Mouse (Mus musculus): ENCODE data around the gene Clmp. TPM values are rescaled to one million over a fixed set of nuclear protein-coding genes. Genes with fewer than 3 reads are reported as not detected.
A peak's percentile ranks its signal among the peaks of the same experiment; 100 is the strongest.

Gene Clmp
- total RNA-seq (2014; rRNA removed) (66.0 and 79.5 TPM in 2 replicates), polyA plus RNA-seq (2015; fragmentation: Nextera tagmentation; extraction: Ambion mirVana) (42.3 and 43.3 TPM in 2 replicates)

DNA sequence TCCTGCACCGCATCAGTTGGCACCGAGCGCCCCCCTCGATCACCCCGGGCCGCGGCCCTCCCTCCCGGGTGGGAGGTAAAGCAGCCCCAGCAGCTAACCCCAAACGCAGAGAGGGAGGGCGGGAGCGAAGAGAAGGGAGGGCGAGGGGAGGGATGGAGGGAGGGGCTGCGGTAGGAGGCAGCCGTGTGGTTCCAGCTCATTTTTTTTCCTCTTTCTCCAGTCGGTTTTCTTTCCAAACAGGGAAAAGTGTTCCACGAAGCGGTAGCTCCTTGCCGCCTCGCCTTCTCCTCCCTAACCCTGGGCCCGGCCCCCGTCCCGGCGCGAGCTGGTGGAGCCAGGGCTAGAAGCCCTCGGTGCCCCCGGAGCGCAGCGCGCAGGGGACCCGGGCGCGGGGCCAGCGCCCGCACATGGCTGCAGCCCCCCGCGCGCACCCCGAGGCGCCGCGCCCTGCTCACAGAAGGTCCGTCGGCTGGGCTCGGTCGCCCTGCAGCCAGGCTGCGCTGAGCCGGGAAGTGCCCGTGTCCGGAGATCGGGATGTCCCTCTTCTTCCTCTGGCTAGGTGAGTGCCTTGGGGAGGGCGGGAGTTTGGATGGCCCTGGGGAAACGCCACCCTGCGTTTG, at the start of gene Clmp:
Gene Clmp, plus strand, starts transcription at position 162 of the 620 bp plus-strand sequence.
- H3K4me2 ChIP-seq (ENCODE audit: low read depth, low read length), result peak within 1 kb of the TSS; percentile 86
- no peak; the same call in 1 of the 2 replicates for TF ChIP-seq CTCF (IDR thresholded peaks at IDR 0.05; ENCODE audit: low read depth)
- no peaks in the 10 kb centered on the region for H3K36me3 ChIP-seq (ENCODE audit: insufficient read depth, low read length)
- under 1% methylated on average over 50 of the region's 53 CpGs for WGBS
- DNase-seq (ENCODE audit: low spot score) (peak; percentile 70), ATAC-seq (peak; percentile 79)
- no peaks in the 10 kb centered on the region for H3K9me3 ChIP-seq (ENCODE audit: low read length)
- 0 out of 2 replicates have a peak, but pooled peaks cover 7% of the 10 kb centered on the region for H3K4me1 ChIP-seq (ENCODE audit: insufficient read depth, low read length)
- no peaks in the 10 kb centered on the region for H3K27me3 ChIP-seq (ENCODE audit: insufficient read depth, low read length)
- H3K9ac ChIP-seq (replicated peaks; ENCODE audit: low read length), result peak within 1 kb of the TSS; percentile 79
- H3K4me3 ChIP-seq (ENCODE audit: low read length), result peak within 1 kb of the TSS; percentile 58
- peak within 1 kb of the TSS; percentile 93 for H3K27ac ChIP-seq

DNA sequence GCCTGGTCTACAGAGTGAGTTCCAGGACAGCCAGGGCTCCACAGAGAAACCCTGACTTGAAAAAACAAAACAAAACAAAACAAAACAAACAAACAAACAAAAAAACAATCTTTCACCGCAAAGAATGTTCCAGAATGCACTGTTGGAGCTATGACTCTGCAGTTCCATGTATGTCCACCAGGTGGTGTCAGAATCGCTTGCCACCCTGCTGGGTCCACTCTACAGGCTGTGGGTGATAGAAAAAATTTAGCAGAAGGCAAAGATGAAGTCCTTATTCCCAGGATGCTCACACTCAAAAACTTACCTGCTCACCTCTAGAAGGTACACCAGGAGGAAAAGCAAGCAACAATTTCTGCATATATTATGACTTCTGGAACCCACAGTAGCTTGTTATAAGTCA, 49.7 kb upstream of the Clmp start:
- peaks cover 6% of the 10 kb centered on the region for H3K4me1 ChIP-seq (ENCODE audit: insufficient read depth, low read length)
- ATAC-seq (peak; percentile 46; the same call in 1 of the 2 replicates), DNase-seq (ENCODE audit: low spot score) (peak; percentile 84)
- no peaks in the 10 kb centered on the region for H3K27me3 ChIP-seq (ENCODE audit: insufficient read depth, low read length)
- no peaks in the 10 kb centered on the region for H3K9me3 ChIP-seq (ENCODE audit: low read length)
- no peak overlapping the region for H3K4me3 ChIP-seq (ENCODE audit: low read length)
- 14% methylated on average over 2 of the region's 2 CpGs for WGBS
- no peak overlapping the region for H3K27ac ChIP-seq
- H3K36me3 ChIP-seq (ENCODE audit: insufficient read depth, low read length), result no peaks in the 10 kb centered on the region
- H3K9ac ChIP-seq (replicated peaks; ENCODE audit: low read length), result no peak overlapping the region
- no peak overlapping the region for H3K4me2 ChIP-seq (ENCODE audit: low read depth, low read length)
- TF ChIP-seq CTCF (IDR thresholded peaks at IDR 0.05; ENCODE audit: low read depth), result peak; percentile 97

DNA sequence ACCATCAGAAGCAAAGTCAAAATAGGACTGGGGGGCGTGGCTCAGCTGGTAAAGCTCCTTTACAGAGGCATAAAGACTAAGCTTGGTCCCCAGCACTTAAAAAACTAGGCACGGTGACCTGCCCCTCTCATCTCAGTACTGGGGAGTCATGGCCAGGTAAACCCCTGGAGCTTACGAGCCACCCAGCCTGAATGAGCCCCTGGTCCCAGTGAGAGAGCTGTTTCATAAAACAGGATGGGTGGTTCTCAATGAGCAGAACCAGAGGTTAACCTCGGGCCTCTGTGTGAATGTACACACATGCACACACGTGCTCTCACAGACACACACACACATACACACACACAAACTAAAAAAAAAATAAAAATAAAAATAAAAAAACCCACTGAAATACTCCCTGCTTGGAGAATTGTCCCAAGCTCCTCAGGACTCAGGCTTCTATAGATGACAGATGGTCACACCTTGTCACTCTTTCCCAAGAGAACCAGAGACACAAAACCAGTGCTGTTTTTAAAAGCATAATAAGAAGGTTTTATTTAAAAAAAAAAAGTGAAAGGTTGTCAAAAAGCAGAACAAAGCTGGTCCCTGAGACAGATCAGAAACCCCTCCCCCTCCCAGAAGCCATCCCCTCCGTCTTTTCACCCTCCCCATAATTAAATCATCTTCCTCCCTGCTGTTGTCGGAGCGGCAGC, 47.9 kb upstream of the Clmp start:
- H3K27ac ChIP-seq, result peak overlapping the region; percentile 74
- no peak for DNase-seq (ENCODE audit: low spot score)
- 31% methylated on average over 8 of the region's 8 CpGs for WGBS
- TF ChIP-seq CTCF (IDR thresholded peaks at IDR 0.05; ENCODE audit: low read depth), result no peak
- H3K4me3 ChIP-seq (ENCODE audit: low read length), result peak overlapping the region; percentile 26
- H3K4me2 ChIP-seq (ENCODE audit: low read depth, low read length), result peak overlapping the region; percentile 60
- H3K4me1 ChIP-seq (ENCODE audit: insufficient read depth, low read length), result peaks cover 6% of the 10 kb centered on the region
- H3K9me3 ChIP-seq (ENCODE audit: low read length), result no peaks in the 10 kb centered on the region
- H3K36me3 ChIP-seq (ENCODE audit: insufficient read depth, low read length), result no peaks in the 10 kb centered on the region
- H3K9ac ChIP-seq (replicated peaks; ENCODE audit: low read length), result peak overlapping the region; percentile 37
- H3K27me3 ChIP-seq (ENCODE audit: insufficient read depth, low read length), result no peaks in the 10 kb centered on the region
- ATAC-seq, result peak; percentile 8; the same call in 1 of the 2 replicates

DNA sequence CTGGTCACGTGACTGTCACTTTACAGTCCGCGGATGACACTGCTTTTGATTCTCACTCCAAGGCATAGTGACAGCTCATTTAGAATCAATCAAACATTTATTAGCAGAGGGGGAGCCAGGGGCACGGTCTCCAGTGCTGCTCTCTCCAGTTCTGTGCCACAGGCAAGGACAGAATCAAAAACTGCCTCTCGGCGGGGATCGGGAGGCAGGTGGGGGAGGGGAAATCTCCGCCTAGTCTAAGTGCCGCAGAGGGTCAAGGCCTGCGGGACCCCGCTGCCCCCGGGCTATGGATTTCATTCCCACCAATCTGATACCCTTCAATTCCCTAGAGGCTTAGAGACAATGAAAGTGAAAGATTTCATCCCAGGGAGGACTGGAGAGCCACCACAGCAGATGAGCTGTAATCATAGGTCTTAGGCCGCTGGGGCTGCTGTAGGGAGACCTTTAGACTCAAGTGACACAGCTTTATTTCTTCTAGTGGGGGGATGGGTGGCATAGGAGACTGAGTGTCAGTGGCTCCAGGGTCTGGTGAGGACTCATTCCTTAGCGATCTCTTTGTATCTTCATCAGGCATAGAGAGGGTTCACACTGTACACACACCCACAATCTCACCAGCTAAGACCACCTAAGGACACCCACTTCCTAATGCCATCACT, 47.2 kb upstream of the Clmp start:
- peak overlapping the region; percentile 26 for H3K4me3 ChIP-seq (ENCODE audit: low read length)
- TF ChIP-seq CTCF (IDR thresholded peaks at IDR 0.05; ENCODE audit: low read depth), result no peak
- peak overlapping the region; percentile 37 for H3K9ac ChIP-seq (replicated peaks; ENCODE audit: low read length)
- H3K36me3 ChIP-seq (ENCODE audit: insufficient read depth, low read length), result no peaks in the 10 kb centered on the region
- 4% methylated on average over 14 of the region's 14 CpGs for WGBS
- peak; percentile 83 for ATAC-seq
- no peaks in the 10 kb centered on the region for H3K9me3 ChIP-seq (ENCODE audit: low read length)
- peaks cover 6% of the 10 kb centered on the region for H3K4me1 ChIP-seq (ENCODE audit: insufficient read depth, low read length)
- no peaks in the 10 kb centered on the region for H3K27me3 ChIP-seq (ENCODE audit: insufficient read depth, low read length)
- peak; percentile 77 for DNase-seq (ENCODE audit: low spot score)
- peak overlapping the region; percentile 60 for H3K4me2 ChIP-seq (ENCODE audit: low read depth, low read length)
- peak overlapping the region; percentile 74 for H3K27ac ChIP-seq

DNA sequence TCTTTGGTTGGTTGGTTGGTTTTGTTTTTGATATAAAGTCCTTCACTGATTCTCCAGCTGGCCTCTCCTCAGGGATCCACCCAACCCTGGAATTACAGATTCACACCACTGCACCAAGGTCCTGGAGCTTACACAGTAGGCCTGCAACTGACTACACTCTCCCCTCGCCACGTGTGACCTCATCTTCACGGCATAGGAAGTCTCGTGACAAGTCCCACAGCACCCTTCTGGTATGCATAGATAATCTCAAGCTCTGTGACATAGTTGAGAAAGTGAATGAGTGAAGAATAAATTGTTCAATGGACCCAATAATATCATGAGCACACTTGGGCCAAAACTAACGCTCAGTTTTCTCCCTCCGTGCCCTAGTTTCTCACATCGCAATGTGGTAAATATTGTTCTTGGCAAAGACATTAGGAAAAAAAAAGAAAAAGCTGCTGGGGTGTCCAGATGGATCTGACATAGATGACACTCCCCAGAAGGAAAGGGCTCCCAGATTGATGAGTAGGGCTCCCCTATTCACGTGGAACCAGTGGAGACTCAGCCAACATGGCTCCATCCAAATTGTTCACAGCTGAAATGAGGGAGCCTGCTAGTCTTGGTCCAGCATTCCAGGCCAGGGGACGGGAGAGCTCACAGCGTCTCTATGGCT, 46.1 kb upstream of the Clmp start:
- 62% methylated on average over 10 of the region's 10 CpGs for WGBS
- H3K36me3 ChIP-seq (ENCODE audit: insufficient read depth, low read length), result no peaks in the 10 kb centered on the region
- no peak overlapping the region for H3K27ac ChIP-seq
- H3K9ac ChIP-seq (replicated peaks; ENCODE audit: low read length), result no peak overlapping the region
- no peak overlapping the region for H3K4me2 ChIP-seq (ENCODE audit: low read depth, low read length)
- ATAC-seq (no peak), DNase-seq (ENCODE audit: low spot score) (no peak)
- H3K27me3 ChIP-seq (ENCODE audit: insufficient read depth, low read length), result no peaks in the 10 kb centered on the region
- TF ChIP-seq CTCF (IDR thresholded peaks at IDR 0.05; ENCODE audit: low read depth), result no peak
- H3K9me3 ChIP-seq (ENCODE audit: low read length), result no peaks in the 10 kb centered on the region
- H3K4me3 ChIP-seq (ENCODE audit: low read length), result no peak overlapping the region
- H3K4me1 ChIP-seq (ENCODE audit: insufficient read depth, low read length), result peaks cover 6% of the 10 kb centered on the region

DNA sequence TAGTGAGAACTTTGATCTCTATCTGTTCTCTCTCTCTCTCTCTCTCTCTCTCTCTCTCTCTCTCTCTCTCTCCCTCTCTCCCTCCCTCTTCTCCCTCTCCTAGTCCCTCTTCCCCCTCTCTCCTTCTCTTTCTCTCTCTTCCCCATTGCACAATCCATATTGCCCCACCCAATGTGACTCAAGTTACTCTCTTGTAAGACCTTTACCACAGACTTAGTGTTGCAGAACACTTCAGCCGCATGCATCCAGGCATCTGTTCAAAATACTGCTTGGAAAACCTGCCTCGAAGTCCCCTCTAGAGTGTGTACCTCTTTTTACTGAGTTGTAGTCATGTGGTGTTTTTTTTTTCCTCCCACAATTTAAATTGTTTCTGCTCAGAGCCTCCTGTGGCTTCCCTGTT, 44.4 kb upstream of the Clmp start:
- TF ChIP-seq CTCF (IDR thresholded peaks at IDR 0.05; ENCODE audit: low read depth), result no peak
- no peaks in the 10 kb centered on the region for H3K36me3 ChIP-seq (ENCODE audit: insufficient read depth, low read length)
- no peak overlapping the region for H3K4me2 ChIP-seq (ENCODE audit: low read depth, low read length)
- H3K9me3 ChIP-seq (ENCODE audit: low read length), result no peaks in the 10 kb centered on the region
- H3K27me3 ChIP-seq (ENCODE audit: insufficient read depth, low read length), result no peaks in the 10 kb centered on the region
- ATAC-seq, result no peak
- no peak overlapping the region for H3K27ac ChIP-seq
- no peak for DNase-seq (ENCODE audit: low spot score)
- peaks cover 6% of the 10 kb centered on the region for H3K4me1 ChIP-seq (ENCODE audit: insufficient read depth, low read length)
- H3K4me3 ChIP-seq (ENCODE audit: low read length), result no peak overlapping the region
- no peak overlapping the region for H3K9ac ChIP-seq (replicated peaks; ENCODE audit: low read length)
- WGBS, result 65% methylated on average over 2 of the region's 2 CpGs
